Mouse (Mus musculus): ENCODE measurements around the gene Lipt2.

DNA sequence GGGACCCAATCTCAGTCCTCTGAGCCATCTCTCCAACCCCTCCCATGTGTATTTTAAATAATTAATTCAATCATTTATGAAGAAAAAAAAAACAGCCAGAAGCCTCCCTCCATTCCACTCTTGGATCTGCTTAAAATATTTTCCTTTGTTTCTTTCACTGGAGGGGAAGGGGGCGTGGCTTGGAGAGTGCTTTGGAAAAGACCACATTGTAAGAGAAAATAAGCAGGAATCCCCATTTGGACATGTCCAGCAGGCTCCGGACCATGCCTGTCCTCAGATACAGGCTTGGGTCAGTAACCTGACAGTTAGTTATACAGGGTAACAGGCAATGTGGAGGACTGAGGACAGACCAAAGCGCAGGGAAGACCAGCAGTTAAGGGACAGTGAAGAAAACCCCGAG is 33.9 kb upstream of the Lipt2 start:
- TF ChIP-seq POLR2A (IDR thresholded peaks at IDR 0.05; ENCODE audit: insufficient read depth, low read depth, low read length) (no peak), EP300 (IDR thresholded peaks at IDR 0.05; ENCODE audit: insufficient read depth, low read depth, low read length) (no peak), CTCF (IDR thresholded peaks at IDR 0.05) (no peak)

Measured in heart, adult 2 months (tissue).